Mouse (Mus musculus) CH12.LX (cell line): ENCODE measurements around the gene Hpn.

ENCODE experiments used
- CHD2 ChIP-seq: IDR thresholded peaks from 2 replicates; pipeline ENCODE4 v1.6.1; 2011; ENCODE audit warnings: low read length, improper control_type of control experiment
- CTCF ChIP-seq, 2 experiments: IDR thresholded peaks in 1 of 2; conservative IDR thresholded peaks in 1 of 2; 2 replicates each; pipeline ENCODE4 v1.5.1; 2011 to 2012; ENCODE audit warnings: low read depth in 2 of 2, low read length in 2 of 2, improper control_type of control experiment in 1 of 2, inconsistent platforms in 1 of 2, mild to moderate bottlenecking in 1 of 2, moderate library complexity in 1 of 2
- E2F4 ChIP-seq: IDR thresholded peaks from 2 replicates; pipeline ENCODE4 v1.6.1; 2011; ENCODE audit warnings: low read depth, low read length, improper control_type of control experiment; ENCODE audit not compliant: insufficient replicate concordance
- ELF1 ChIP-seq: IDR thresholded peaks from 2 replicates; pipeline ENCODE4 v1.6.1; 2014; ENCODE audit warnings: low read depth, mild to moderate bottlenecking, inconsistent platforms, low read length, improper control_type of control experiment
- EP300 ChIP-seq: IDR thresholded peaks from 2 replicates; pipeline ENCODE4 v1.6.1; 2011; ENCODE audit warnings: low read length, improper control_type of control experiment
- NRF1 ChIP-seq: IDR thresholded peaks from 2 replicates; pipeline ENCODE4 v1.6.1; 2014; ENCODE audit warnings: low read depth, mild to moderate bottlenecking, inconsistent platforms, low read length, improper control_type of control experiment, moderate library complexity
- POLR2A ChIP-seq: IDR thresholded peaks from 2 replicates; pipeline ENCODE4 v1.6.1; 2011; ENCODE audit warnings: low read depth, mild to moderate bottlenecking, improper control_type of control experiment, low read length
- TBP ChIP-seq: conservative IDR thresholded peaks from 2 replicates; pipeline ENCODE4 v1.6.1; 2011; ENCODE audit warnings: low read depth, low read length, improper control_type of control experiment

DNA sequence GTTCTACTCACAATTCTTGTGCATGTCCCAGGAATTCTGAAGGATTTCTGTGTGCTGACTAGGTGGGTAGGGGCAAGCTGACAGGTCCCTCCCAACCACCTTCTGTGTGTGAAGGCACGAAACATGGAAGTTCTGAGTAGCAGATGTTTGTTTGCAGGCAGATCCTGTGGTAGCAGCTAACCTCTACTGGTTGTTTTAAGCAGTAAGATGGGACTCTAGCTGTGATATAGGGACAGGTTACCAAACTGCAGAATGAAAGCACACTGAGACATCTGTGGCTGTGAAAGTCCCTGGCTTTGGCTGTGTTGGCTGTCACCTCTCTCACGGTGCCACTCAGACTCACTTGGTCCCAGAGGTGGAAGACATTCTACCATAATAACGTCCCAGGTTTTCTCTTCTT, 46.2 kb upstream of the Hpn start:
- TF ChIP-seq NRF1 (no peak), CTCF (conservative IDR thresholded peaks at IDR 0.05 in 1 of 2, IDR thresholded peaks at IDR 0.05 in 1 of 2; ENCODE audit: low read depth in 2 of 2, low read length in 2 of 2) (no peak), EP300 (no peak), TBP (no peak), POLR2A (no peak), E2F4 (no peak), ELF1 (no peak), CHD2 (no peak)
